Mouse (Mus musculus) spleen, adult 2 months (tissue): ENCODE measurements around the gene Rasgrp2.

Source experiments
- CTCF ChIP-seq: fragments of 200-500 bp; IDR thresholded peaks from 2 replicates; pipeline ENCODE4 v1.5.1; 2011; ENCODE audit warnings: mild to moderate bottlenecking, inconsistent platforms; ENCODE audit not compliant: insufficient read depth, insufficient read length, insufficient replicate concordance; ENCODE audit errors: extremely low read depth
- POLR2A ChIP-seq: fragments of 200-500 bp; IDR thresholded peaks from 2 replicates; pipeline ENCODE4 v1.6.1; 2011; ENCODE audit warnings: low read depth, low read length, inconsistent platforms

DNA sequence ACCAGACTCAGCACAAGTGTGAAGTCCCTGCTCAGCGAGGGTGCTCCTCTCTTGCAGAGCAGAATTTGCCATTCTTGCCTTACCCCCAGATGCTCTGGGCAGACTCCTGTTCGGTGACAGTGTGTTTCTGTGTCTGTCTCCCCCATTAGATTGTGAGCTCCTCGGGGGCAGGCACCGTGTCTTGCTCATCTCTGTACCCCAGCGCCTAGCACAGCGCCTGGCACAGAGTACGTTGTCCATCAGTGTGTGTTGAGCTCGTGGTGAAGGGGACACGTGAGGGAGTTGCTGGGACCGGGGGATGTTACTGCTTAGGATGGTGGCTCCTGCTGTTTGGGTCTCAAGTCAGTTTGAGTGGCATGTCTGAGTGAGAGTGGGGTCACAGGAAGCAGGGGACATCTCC is 4.7 kb downstream of the Rasgrp2 start:
- TF ChIP-seq CTCF (no peak), POLR2A (no peak)
